Mouse (Mus musculus) kidney, postnatal 0 days (tissue): ENCODE data around the gene Nae1. TPM values are rescaled to one million over a fixed set of nuclear protein-coding genes. Genes with fewer than 3 reads are reported as not detected.

ENCODE experiments used
- ATAC-seq: fragments of 200-750 bp; cut with Nextera tagmentation; replicated peaks from 2 replicates; pipeline ENCODE4 v1.8.0; 2017; ENCODE audit warnings: low read depth, moderate number of reproducible peaks, moderate TSS enrichment, moderate library complexity; ENCODE audit not compliant: low FRiP score
- DNase-seq: peaks from one replicate; pipeline ENCODE4 v3.0.0-alpha.2; 2016; ENCODE audit warnings: low spot score
- H3K27ac ChIP-seq: fragments of 300-500 bp; sonication (generic); 2 replicates; pipeline ENCODE4 v1.5.1; 2014; ENCODE audit warnings: mild to moderate bottlenecking
- H3K27me3 ChIP-seq: fragments of 300-500 bp; sonication (generic); 2 replicates; pipeline ENCODE4 v1.6.1; 2014; ENCODE audit warnings: low read length, mixed read lengths; ENCODE audit not compliant: insufficient read depth
- H3K36me3 ChIP-seq: fragments of 300-500 bp; sonication (generic); 2 replicates; pipeline ENCODE4 v1.6.1; 2014; ENCODE audit warnings: low read length, mixed read lengths; ENCODE audit not compliant: insufficient read depth
- H3K4me1 ChIP-seq: fragments of 300-500 bp; sonication (generic); replicated peaks from 2 replicates; pipeline ENCODE4 v1.6.1; 2014; ENCODE audit warnings: antibody characterized with exemption, low read length, mixed read lengths; ENCODE audit not compliant: insufficient read depth
- H3K4me2 ChIP-seq: fragments of 300-500 bp; sonication (generic); 2 replicates; pipeline ENCODE4 v1.6.1; 2014; ENCODE audit warnings: mild to moderate bottlenecking, low read length, moderate library complexity, mixed read lengths
- H3K4me3 ChIP-seq: fragments of 300-500 bp; sonication (generic); replicated peaks from 2 replicates; pipeline ENCODE4 v1.5.1; 2014; ENCODE audit warnings: low read depth, low read length
- H3K9ac ChIP-seq: fragments of 300-500 bp; sonication (generic); 2 replicates; pipeline ENCODE4 v1.6.1; 2014; ENCODE audit warnings: low read depth, low read length
- H3K9me3 ChIP-seq: fragments of 300-500 bp; sonication (generic); replicated peaks from 2 replicates; pipeline ENCODE4 v1.6.1; 2016; ENCODE audit warnings: low read length, inconsistent platforms, mixed read lengths
- CTCF ChIP-seq: IDR thresholded peaks from 2 replicates; pipeline ENCODE4 v1.5.1; 2016; ENCODE audit warnings: antibody characterized with exemption, low read depth, mild to moderate bottlenecking, moderate library complexity
- WGBS: fragments of 180-500 bp; shearing (Covaris S2); extraction: QIAGEN DNeasy Blood & Tissue Kit; methylation state at CpG from one replicate; pipeline ENCODE4 v1.1.7; 2014; 5-methylcytosine and 5-hydroxymethylcytosine counted together
- polyA plus RNA-seq: library from polyadenylated mRNA; unstranded; fragments of >200 nt; fragmentation: Nextera tagmentation; extraction: Ambion mirVana; gene quantifications from 2 replicates; pipeline ENCODE4 v1.2.1, GENCODE M21; 2015

Nae1 gene
- polyA plus RNA-seq, 1 experiment from 2014 or later: 87.8 TPM

DNA sequence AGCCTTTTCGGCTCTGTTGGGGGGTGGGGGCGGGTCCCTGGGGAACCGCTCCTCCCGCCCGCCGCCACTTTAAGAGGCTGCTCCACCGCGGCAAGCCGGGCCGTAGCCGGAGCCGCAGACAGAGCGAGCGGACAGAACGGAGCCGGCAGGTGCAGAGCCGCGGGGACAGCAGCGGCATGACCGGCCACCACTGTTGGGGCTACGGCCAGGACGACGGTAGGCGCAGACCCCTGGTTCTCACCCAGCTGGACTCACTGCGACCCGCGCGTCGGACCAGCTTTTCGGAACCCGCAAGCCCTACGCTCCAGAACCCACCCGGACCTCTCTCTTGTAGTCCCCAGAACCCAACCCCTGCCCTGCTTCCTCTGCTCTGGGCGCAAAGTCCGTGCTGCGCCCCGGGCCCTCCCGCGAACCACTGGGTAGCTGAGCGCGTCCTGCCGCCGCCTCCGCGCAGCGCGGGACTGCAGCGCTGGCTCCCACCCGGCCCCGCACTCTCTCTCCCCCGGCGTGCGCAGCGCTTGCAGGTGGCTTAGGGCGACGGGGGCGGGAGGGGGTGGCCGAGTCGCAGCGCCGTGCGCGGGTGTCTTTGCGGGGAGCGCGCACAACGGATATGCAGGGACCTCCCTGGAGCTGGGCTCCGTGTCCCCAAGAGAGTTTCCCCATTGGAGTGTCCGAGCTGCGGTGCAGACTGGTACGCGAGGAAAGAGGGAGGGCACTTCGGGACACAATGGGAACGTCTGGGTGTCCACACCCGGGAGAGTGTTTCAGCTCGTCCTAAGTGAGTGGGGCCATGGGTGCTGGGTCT, 6.5 kb upstream of the Nae1 start:
- no peaks in the 10 kb centered on the region for H3K36me3 ChIP-seq
- no peak for TF ChIP-seq CTCF
- H3K9me3 ChIP-seq: no peaks in the 10 kb centered on the region
- WGBS: 1% methylated on average over 76 of the region's 76 CpGs
- peak overlapping the region; percentile 46 for H3K4me3 ChIP-seq
- no peak for DNase-seq
- H3K27me3 ChIP-seq: peaks cover 31% of the 10 kb centered on the region
- peak overlapping the region; percentile 84 for H3K4me2 ChIP-seq
- peak; percentile 50 for ATAC-seq
- H3K9ac ChIP-seq: 0 out of 2 replicates have a peak overlapping the region, but pooled peaks have one; percentile 2
- H3K4me1 ChIP-seq: no peaks in the 10 kb centered on the region
- H3K27ac ChIP-seq: no peak overlapping the region

DNA sequence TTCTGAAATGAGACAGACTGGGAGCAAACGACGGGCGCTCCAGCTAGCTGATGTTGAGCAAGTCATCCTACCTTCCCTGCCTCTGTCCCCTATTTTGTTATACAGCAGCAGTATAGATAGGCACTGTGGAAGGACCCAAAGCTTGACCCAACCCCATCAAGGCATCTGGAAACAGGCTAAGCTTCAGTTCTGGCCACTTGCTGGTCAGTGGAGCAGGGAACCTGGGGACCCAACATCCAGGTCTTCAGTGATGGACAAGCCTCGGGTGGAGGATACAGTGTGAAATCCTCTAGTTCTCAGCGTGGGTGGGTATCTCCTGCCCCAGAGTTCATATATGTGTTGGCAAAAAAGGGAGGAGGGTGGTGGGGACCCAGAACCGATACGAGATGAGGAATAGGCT, 5.8 kb upstream of the Nae1 start:
- H3K9ac ChIP-seq: no peak overlapping the region

DNA sequence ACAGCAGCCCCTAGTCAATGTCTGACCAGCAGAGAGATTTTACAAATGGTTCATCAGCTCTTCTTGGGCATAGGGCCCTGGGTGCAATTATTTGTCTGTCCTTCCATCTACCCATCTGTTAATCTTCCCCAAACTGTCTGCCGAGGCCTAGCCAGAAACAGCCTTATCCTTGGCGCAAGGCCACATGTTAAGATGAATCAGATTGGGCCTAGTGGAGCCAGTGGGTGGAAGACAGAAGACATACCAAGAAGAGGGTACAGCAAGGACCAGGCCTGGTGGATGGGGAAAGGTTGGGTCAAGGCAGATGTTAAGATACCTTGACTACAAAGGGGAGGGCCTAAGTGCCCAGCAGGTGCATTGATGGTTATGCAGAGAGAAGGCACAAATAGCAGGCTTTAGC, 5.1 kb upstream of the Nae1 start:
- H3K4me2 ChIP-seq: no peak overlapping the region
- no peak for DNase-seq
- H3K9ac ChIP-seq: no peak overlapping the region
- H3K27me3 ChIP-seq: peaks cover 31% of the 10 kb centered on the region
- no peak overlapping the region for H3K27ac ChIP-seq
- WGBS: 92% methylated on average over 2 of the region's 2 CpGs
- no peak for TF ChIP-seq CTCF
- peaks cover 3% of the 10 kb centered on the region; the same call in 1 of the 2 replicates for H3K4me1 ChIP-seq
- no peak overlapping the region for H3K4me3 ChIP-seq
- H3K9me3 ChIP-seq: no peaks in the 10 kb centered on the region
- ATAC-seq: no peak
- H3K36me3 ChIP-seq: no peaks in the 10 kb centered on the region

More for the DNA sequence above, 5.8 kb upstream of the Nae1 start:
- Histone ChIP-seq H3K27ac (no peak overlapping the region), H3K9me3 (no peaks in the 10 kb centered on the region), H3K4me3 (peak overlapping the region; percentile 46), H3K27me3 (peaks cover 31% of the 10 kb centered on the region), H3K4me1 (peaks cover 3% of the 10 kb centered on the region; the same call in 1 of the 2 replicates), H3K4me2 (peak overlapping the region; percentile 84), H3K36me3 (no peaks in the 10 kb centered on the region)
- no peak for TF ChIP-seq CTCF
- no peak for ATAC-seq
- DNase-seq: no peak
- WGBS: 39% methylated on average over 7 of the region's 7 CpGs

DNA sequence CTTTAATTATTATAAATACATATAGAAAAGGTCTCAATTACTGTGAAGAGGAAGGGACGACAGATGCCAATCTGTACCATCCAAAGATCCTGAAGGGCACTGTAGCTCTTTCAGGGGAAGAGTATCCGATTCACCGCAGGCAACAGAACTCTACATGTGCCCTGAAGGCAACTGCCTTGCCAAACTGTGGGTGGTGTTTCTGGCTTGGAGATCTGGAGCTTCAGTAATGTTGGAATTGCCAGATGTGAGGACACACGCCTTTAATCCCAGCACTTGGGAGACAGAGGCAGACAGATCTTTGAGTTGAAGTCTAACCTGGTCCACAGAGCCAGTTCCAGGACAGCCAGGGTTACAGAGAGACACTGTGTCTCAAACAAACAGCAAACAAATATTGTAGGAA, 4.5 kb upstream of the Nae1 start:
- ATAC-seq: no peak
- Histone ChIP-seq H3K4me2 (no peak overlapping the region), H3K4me1 (peaks cover 3% of the 10 kb centered on the region; the same call in 1 of the 2 replicates), H3K27me3 (peaks cover 31% of the 10 kb centered on the region), H3K9me3 (no peaks in the 10 kb centered on the region), H3K9ac (no peak overlapping the region), H3K4me3 (no peak overlapping the region), H3K27ac (no peak overlapping the region), H3K36me3 (no peaks in the 10 kb centered on the region)
- DNase-seq: no peak
- TF ChIP-seq CTCF: no peak
- WGBS: 93% methylated on average over 4 of the region's 4 CpGs

DNA sequence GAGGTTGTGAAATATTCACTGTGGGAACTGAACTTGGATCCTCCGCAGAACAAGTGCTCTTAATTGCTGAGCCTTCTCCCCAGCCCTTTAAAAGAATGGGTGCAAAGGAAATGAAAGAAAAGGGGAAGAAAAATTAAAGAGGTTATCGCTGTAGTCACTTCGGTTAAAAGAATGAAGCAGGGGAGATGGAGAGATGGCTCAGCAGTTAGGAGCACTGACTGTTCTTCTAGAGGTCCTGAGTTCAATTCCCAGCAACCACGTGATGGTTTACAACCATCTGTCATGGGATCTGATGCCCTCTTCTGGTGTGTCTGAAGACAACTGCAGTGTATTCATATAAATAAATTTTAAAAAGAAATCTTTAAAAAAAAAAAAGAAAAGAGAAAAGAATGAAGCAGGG, 1.6 kb upstream of the Nae1 start:
- Histone ChIP-seq H3K9ac (no peak overlapping the region), H3K27me3 (0 out of 2 replicates have a peak, but pooled peaks cover 12% of the 10 kb centered on the region), H3K9me3 (no peaks in the 10 kb centered on the region), H3K36me3 (no peaks in the 10 kb centered on the region), H3K4me1 (peaks cover 6% of the 10 kb centered on the region), H3K4me2 (peak overlapping the region; percentile 76; the same call in 1 of the 2 replicates), H3K27ac (no peak overlapping the region), H3K4me3 (no peak overlapping the region)
- ATAC-seq (no peak), DNase-seq (no peak)
- TF ChIP-seq CTCF: no peak
- whole genome bisulfite sequencing: 82% methylated on average over 4 of the region's 4 CpGs

DNA sequence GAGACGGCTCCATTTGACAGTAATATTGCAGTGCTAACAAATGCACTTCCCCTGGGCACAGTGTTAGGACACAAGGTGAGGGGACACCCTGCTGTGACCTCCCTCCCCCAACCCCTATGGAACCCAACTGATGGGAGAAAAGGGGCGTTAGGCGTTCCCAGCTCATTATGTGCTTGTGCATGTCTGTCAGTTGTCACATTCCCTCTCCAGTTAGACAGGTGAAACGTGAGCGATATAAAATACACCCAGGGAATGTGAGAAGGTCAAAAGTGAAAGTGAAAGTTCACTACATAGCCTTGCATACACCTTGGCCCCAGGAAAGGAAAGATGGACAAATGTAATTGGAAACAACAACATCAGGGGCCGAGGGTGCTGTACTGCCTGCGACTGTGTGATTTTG, 941 bp upstream of the Nae1 start:
- Histone ChIP-seq H3K4me1 (peaks cover 6% of the 10 kb centered on the region), H3K27ac (no peak overlapping the region), H3K9me3 (no peaks in the 10 kb centered on the region), H3K9ac (no peak overlapping the region), H3K4me2 (peak overlapping the region; percentile 76), H3K27me3 (0 out of 2 replicates have a peak, but pooled peaks cover 8% of the 10 kb centered on the region), H3K36me3 (no peaks in the 10 kb centered on the region), H3K4me3 (peak overlapping the region; percentile 96)
- DNase-seq (no peak), ATAC-seq (no peak)
- TF ChIP-seq CTCF: no peak
- 23% methylated on average over 7 of the region's 7 CpGs for WGBS
